Mouse (Mus musculus): Measurements from ENCODE around the gene Pald1. TPM values are rescaled to one million over a fixed set of nuclear protein-coding genes. Genes with fewer than 3 reads are reported as not detected.
A peak's percentile ranks its signal among the peaks of the same experiment; 100 is the strongest.

Pald1 gene
- polyA plus RNA-seq, 1 experiment from 2014 or later, result 20.2 TPM

DNA sequence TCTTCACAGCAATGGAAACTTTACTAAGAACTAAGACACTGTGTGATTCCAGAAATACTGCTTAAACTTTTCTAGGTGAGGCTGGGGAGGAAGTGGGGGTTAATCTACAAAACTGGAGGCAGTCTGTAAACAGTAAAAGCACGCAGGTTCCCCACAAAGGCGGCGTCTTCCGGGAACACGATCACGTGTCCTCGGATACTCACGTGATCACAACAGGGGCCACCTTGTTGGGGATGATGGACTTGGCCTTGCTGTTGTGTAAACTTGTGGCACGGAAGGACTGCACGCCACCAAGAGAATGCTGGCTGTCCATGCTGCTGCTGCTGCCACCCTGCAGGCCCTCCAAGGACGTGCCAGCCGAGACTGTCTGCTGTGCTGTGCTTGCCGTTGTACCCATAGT is 27.7 kb downstream of the Pald1 start:
- no peak overlapping the region for H3K9ac ChIP-seq (ENCODE audit: low read depth, low read length)
- H3K4me2 ChIP-seq (ENCODE audit: low read length), result no peak overlapping the region
- no peak for TF ChIP-seq CTCF (IDR thresholded peaks at IDR 0.05; ENCODE audit: low read depth)
- H3K27ac ChIP-seq, result no peak overlapping the region
- no peak overlapping the region for H3K4me3 ChIP-seq (replicated peaks; ENCODE audit: low read depth, low read length)
- peaks cover 13% of the 10 kb centered on the region; the same call in 1 of the 2 replicates for H3K36me3 ChIP-seq (ENCODE audit: insufficient read depth, low read length)
- H3K4me1 ChIP-seq (replicated peaks; ENCODE audit: insufficient read depth, low read length), result 0 out of 2 replicates have a peak, but pooled peaks cover 3% of the 10 kb centered on the region
- ATAC-seq (replicated peaks; ENCODE audit: low FRiP score, low read depth) (no peak), DNase-seq (ENCODE audit: low spot score) (no peak)
- H3K9me3 ChIP-seq (replicated peaks; ENCODE audit: low read length), result no peaks in the 10 kb centered on the region
- no peaks in the 10 kb centered on the region for H3K27me3 ChIP-seq (ENCODE audit: insufficient read depth, low read length)
- WGBS, result 97% methylated on average over 13 of the region's 13 CpGs

DNA sequence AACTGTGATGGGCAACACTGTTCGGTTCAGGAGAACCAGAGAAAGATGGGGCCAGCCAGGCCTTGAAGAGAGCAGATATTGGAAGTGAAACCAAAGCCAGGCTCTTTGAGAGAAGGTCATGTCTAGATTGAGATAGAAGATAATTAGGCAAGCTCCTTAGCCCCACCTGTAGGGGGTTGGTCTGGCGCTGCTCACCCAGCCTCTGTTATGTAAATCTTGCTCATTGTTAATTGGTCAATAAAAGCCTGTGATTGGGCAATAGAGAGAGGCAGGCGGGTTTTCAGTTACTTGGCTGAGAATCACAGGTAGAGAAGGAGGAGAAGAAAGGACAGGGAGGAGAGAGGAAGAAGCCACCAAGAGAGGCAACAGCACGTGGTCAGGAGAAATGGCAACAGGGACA is 32.1 kb downstream of the Pald1 start:
- 0 out of 2 replicates have a peak, but pooled peaks cover 4% of the 10 kb centered on the region for H3K4me1 ChIP-seq (replicated peaks; ENCODE audit: insufficient read depth, low read length)
- no peak overlapping the region for H3K4me3 ChIP-seq (replicated peaks; ENCODE audit: low read depth, low read length)
- no peak overlapping the region for H3K9ac ChIP-seq (ENCODE audit: low read depth, low read length)
- no peak overlapping the region for H3K27ac ChIP-seq
- no peak for TF ChIP-seq CTCF (IDR thresholded peaks at IDR 0.05; ENCODE audit: low read depth)
- ATAC-seq (replicated peaks; ENCODE audit: low FRiP score, low read depth), result no peak
- WGBS, result 64% methylated on average over 4 of the region's 4 CpGs
- no peak for DNase-seq (ENCODE audit: low spot score)
- H3K36me3 ChIP-seq (ENCODE audit: insufficient read depth, low read length), result peaks cover 32% of the 10 kb centered on the region; the same call in 1 of the 2 replicates
- H3K27me3 ChIP-seq (ENCODE audit: insufficient read depth, low read length), result no peaks in the 10 kb centered on the region
- no peak overlapping the region for H3K4me2 ChIP-seq (ENCODE audit: low read length)
- no peaks in the 10 kb centered on the region for H3K9me3 ChIP-seq (replicated peaks; ENCODE audit: low read length)

DNA sequence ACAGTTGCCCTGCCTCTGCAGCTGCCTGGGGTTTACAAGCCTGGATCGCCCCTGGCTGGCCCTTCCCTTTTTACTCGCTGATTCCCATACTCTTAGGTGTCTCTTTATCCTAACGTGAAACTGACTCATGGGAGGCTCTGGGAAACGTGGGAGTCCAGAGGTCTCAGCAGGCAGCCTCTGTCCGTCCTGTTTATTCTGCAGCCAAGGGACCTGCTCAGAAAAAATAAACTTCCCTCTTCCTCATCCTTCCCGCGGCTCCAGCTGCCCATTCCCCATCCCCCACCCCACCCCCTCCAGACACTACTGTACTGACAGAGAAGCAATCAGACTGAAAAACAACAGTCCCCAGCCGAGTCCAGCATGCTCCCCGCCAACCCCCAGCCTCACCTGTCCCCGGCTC is 37.0 kb downstream of the Pald1 start:
- H3K4me2 ChIP-seq (ENCODE audit: low read length), result no peak overlapping the region
- H3K4me1 ChIP-seq (replicated peaks; ENCODE audit: insufficient read depth, low read length), result 0 out of 2 replicates have a peak, but pooled peaks cover 4% of the 10 kb centered on the region
- 10% methylated on average over 10 of the region's 10 CpGs for WGBS
- no peak overlapping the region for H3K4me3 ChIP-seq (replicated peaks; ENCODE audit: low read depth, low read length)
- DNase-seq (ENCODE audit: low spot score) (no peak), ATAC-seq (replicated peaks; ENCODE audit: low FRiP score, low read depth) (no peak)
- H3K9me3 ChIP-seq (replicated peaks; ENCODE audit: low read length), result no peaks in the 10 kb centered on the region
- H3K27ac ChIP-seq, result 0 out of 2 replicates have a peak overlapping the region, but pooled peaks have one; percentile 4
- no peak for TF ChIP-seq CTCF (IDR thresholded peaks at IDR 0.05; ENCODE audit: low read depth)
- peaks cover 21% of the 10 kb centered on the region; the same call in 1 of the 2 replicates for H3K36me3 ChIP-seq (ENCODE audit: insufficient read depth, low read length)
- H3K27me3 ChIP-seq (ENCODE audit: insufficient read depth, low read length), result no peaks in the 10 kb centered on the region
- no peak overlapping the region for H3K9ac ChIP-seq (ENCODE audit: low read depth, low read length)

DNA sequence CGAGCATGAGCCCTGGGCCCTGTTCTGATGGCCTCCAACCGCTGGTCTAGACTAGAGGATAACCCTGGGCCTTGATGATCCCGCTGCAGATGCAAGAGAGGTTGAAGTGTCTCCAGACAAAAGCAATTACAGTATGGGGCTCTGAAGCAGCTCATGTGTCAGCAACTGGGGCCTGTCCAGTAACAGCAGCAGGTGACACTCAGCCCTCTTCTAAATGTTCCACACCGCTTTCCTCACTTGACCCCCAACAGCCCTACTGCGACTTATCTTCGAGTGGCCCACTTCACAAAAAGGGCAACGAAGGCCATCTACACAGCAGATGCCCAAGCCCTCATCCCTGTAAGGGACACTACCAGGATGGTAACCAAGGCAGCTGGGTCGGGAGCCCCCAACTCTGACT is 38.2 kb downstream of the Pald1 start:
- no peak for TF ChIP-seq CTCF (IDR thresholded peaks at IDR 0.05; ENCODE audit: low read depth)
- Histone ChIP-seq H3K27me3 (ENCODE audit: insufficient read depth, low read length) (no peaks in the 10 kb centered on the region), H3K27ac (no peak overlapping the region), H3K4me1 (replicated peaks; ENCODE audit: insufficient read depth, low read length) (0 out of 2 replicates have a peak, but pooled peaks cover 4% of the 10 kb centered on the region), H3K9ac (ENCODE audit: low read depth, low read length) (no peak overlapping the region), H3K4me2 (ENCODE audit: low read length) (no peak overlapping the region), H3K36me3 (ENCODE audit: insufficient read depth, low read length) (peaks cover 17% of the 10 kb centered on the region; the same call in 1 of the 2 replicates), H3K9me3 (replicated peaks; ENCODE audit: low read length) (no peaks in the 10 kb centered on the region), H3K4me3 (replicated peaks; ENCODE audit: low read depth, low read length) (no peak overlapping the region)
- 85% methylated on average over 8 of the region's 8 CpGs for WGBS
- DNase-seq (ENCODE audit: low spot score) (no peak), ATAC-seq (replicated peaks; ENCODE audit: low FRiP score, low read depth) (no peak)

DNA sequence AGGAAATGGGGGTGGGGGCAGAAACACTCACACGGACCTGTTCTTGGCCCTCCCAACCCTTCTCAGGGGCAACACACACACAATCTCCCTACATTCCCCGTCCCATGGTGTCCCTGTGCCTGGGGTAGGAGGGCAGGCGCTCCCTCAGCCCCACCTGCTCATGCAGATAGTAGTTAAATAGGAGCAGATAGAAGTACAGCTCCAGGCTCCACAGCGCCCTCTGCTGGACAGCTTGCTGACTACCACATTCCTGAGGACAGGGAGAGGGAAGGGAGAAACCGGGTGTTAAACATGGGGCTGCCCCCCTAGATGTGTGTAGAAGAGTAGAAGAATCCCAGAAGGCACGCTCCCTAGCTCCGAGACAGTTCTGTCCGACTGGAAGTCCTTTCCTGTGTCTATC is 39.4 kb downstream of the Pald1 start:
- ATAC-seq (replicated peaks; ENCODE audit: low FRiP score, low read depth) (no peak), DNase-seq (ENCODE audit: low spot score) (peak; percentile 72)
- peak; percentile 88 for TF ChIP-seq CTCF (IDR thresholded peaks at IDR 0.05; ENCODE audit: low read depth)
- 62% methylated on average over 8 of the region's 8 CpGs for WGBS
- H3K4me1 ChIP-seq (replicated peaks; ENCODE audit: insufficient read depth, low read length), result 0 out of 2 replicates have a peak, but pooled peaks cover 4% of the 10 kb centered on the region
- H3K9me3 ChIP-seq (replicated peaks; ENCODE audit: low read length), result no peaks in the 10 kb centered on the region
- no peak overlapping the region for H3K4me3 ChIP-seq (replicated peaks; ENCODE audit: low read depth, low read length)
- H3K27me3 ChIP-seq (ENCODE audit: insufficient read depth, low read length), result no peaks in the 10 kb centered on the region
- H3K36me3 ChIP-seq (ENCODE audit: insufficient read depth, low read length), result peaks cover 10% of the 10 kb centered on the region; the same call in 1 of the 2 replicates
- no peak overlapping the region for H3K4me2 ChIP-seq (ENCODE audit: low read length)
- H3K27ac ChIP-seq, result no peak overlapping the region
- no peak overlapping the region for H3K9ac ChIP-seq (ENCODE audit: low read depth, low read length)

DNA sequence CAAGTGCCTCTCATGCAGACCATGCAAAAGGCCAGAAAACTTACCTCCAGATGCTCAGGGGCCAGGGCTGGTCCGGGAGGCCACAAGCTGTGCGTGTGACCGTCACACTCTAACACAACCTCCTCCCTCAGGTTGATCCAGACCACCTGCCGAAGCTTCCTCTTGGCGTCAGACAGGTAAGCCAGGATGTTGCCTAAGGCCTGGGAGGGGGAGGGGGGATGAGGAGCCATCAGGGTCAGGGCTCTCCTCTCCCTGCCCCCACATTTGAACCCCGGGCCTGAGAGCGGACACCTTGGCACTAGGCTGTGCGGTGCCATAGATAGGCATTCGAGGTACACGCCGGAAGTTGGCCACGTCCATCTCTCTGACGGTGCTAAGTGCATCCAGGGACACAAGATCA is 40.6 kb downstream of the Pald1 start:
- DNase-seq (ENCODE audit: low spot score), result no peak
- Histone ChIP-seq H3K4me1 (replicated peaks; ENCODE audit: insufficient read depth, low read length) (0 out of 2 replicates have a peak, but pooled peaks cover 4% of the 10 kb centered on the region), H3K36me3 (ENCODE audit: insufficient read depth, low read length) (no peaks in the 10 kb centered on the region), H3K27ac (no peak overlapping the region), H3K27me3 (ENCODE audit: insufficient read depth, low read length) (no peaks in the 10 kb centered on the region), H3K4me2 (ENCODE audit: low read length) (no peak overlapping the region), H3K4me3 (replicated peaks; ENCODE audit: low read depth, low read length) (no peak overlapping the region), H3K9ac (ENCODE audit: low read depth, low read length) (no peak overlapping the region), H3K9me3 (replicated peaks; ENCODE audit: low read length) (no peaks in the 10 kb centered on the region)
- no peak for ATAC-seq (replicated peaks; ENCODE audit: low FRiP score, low read depth)
- WGBS, result 88% methylated on average over 13 of the region's 13 CpGs
- no peak for TF ChIP-seq CTCF (IDR thresholded peaks at IDR 0.05; ENCODE audit: low read depth)

DNA sequence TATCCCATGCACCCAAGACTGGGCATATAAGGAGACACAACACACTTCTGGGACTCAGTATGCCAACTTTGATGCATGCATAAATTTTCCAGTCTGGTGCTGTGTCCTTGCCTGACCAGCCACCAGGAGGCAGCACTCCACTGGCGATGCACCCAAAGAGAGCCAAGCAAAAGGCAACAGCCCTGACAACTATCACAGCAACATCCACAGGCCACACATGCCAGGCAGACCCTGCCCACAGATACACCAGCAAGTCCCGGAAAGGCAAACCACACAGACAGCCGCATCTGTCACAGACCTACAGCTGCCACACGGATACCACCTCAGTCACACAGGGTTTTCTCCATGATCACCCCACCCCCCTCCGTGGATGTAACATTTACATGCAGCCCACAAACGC is 41.8 kb downstream of the Pald1 start:
- Histone ChIP-seq H3K27ac (no peak overlapping the region), H3K4me3 (replicated peaks; ENCODE audit: low read depth, low read length) (no peak overlapping the region), H3K4me1 (replicated peaks; ENCODE audit: insufficient read depth, low read length) (0 out of 2 replicates have a peak, but pooled peaks cover under 1% of the 10 kb centered on the region), H3K4me2 (ENCODE audit: low read length) (no peak overlapping the region), H3K9ac (ENCODE audit: low read depth, low read length) (no peak overlapping the region), H3K36me3 (ENCODE audit: insufficient read depth, low read length) (no peaks in the 10 kb centered on the region), H3K9me3 (replicated peaks; ENCODE audit: low read length) (no peaks in the 10 kb centered on the region), H3K27me3 (ENCODE audit: insufficient read depth, low read length) (no peaks in the 10 kb centered on the region)
- DNase-seq (ENCODE audit: low spot score) (peak; percentile 68), ATAC-seq (replicated peaks; ENCODE audit: low FRiP score, low read depth) (no peak)
- 67% methylated on average over 6 of the region's 6 CpGs for WGBS
- peak; percentile 91 for TF ChIP-seq CTCF (IDR thresholded peaks at IDR 0.05; ENCODE audit: low read depth)
